Mouse (Mus musculus) right cerebral cortex, postnatal 25 days (tissue): Measurements from ENCODE around the gene Rrp8.
"Not testable (repeated sequence)": the region's sequence is repeated elsewhere in the genome, so short reads cannot be mapped to it uniquely, and the experiment has no call there.

ENCODE experiments used
- DNase-seq: peaks from one replicate; pipeline ENCODE4 v3.0.0; 2022

The Rrp8 gene

GRCm38 (mm10) chr7:105743926-105744590, 6.9 kb upstream of the Rrp8 start, which contains the start of gene Taf10:
Taf10 (minus strand) TSS chr7:105744361.
- DNase-seq, result peak; percentile 90

- not testable (repeated sequence) for DNase-seq
Observed at GRCm38 (mm10) chr7:105743246-105743925, 6.2 kb upstream of the Rrp8 start.

GRCm38 (mm10) chr7:105742539-105743215, 5.5 kb upstream of the Rrp8 start:
- DNase-seq, result not testable (repeated sequence)

GRCm38 (mm10) chr7:105741978-105742377, 4.8 kb upstream of the Rrp8 start:
- DNase-seq, result no peak

- DNase-seq, result no peak
Observed at GRCm38 (mm10) chr7:105740851-105741250, 3.7 kb upstream of the Rrp8 start.

GRCm38 (mm10) chr7:105740089-105740795, 3.1 kb upstream of the Rrp8 start:
- DNase-seq, result no peak

GRCm38 (mm10) chr7:105738948-105739347, 1.8 kb upstream of the Rrp8 start:
- no peak for DNase-seq

- DNase-seq, result no peak
Observed at GRCm38 (mm10) chr7:105738286-105738685, 1.1 kb upstream of the Rrp8 start.

- no peak for DNase-seq
Observed at GRCm38 (mm10) chr7:105737648-105738047, 463 bp upstream of the Rrp8 start.

- DNase-seq, result peak; percentile 91
Observed at GRCm38 (mm10) chr7:105736264-105736901, 802 bp downstream of the Rrp8 start, which contains the start of gene Ilk. Ilk (plus strand) TSS chr7:105736592.

GRCm38 (mm10) chr7:105735464-105735863, 1.7 kb downstream of the Rrp8 start:
- DNase-seq, result not testable (repeated sequence)

- no peak for DNase-seq
Observed at GRCm38 (mm10) chr7:105734826-105735225, 2.4 kb downstream of the Rrp8 start.

- no peak for DNase-seq
Observed at GRCm38 (mm10) chr7:105733836-105734235, 3.3 kb downstream of the Rrp8 start.

GRCm38 (mm10) chr7:105728701-105729428, 8.3 kb downstream of the Rrp8 start:
- DNase-seq, result no peak

GRCm38 (mm10) chr7:105726980-105727325, 10.2 kb downstream of the Rrp8 start:
- DNase-seq, result no peak

- peak; percentile 40 for DNase-seq
Observed at GRCm38 (mm10) chr7:105726144-105726979, 10.8 kb downstream of the Rrp8 start.

- no peak for DNase-seq
Observed at GRCm38 (mm10) chr7:105721916-105722315, 15.3 kb downstream of the Rrp8 start.

GRCm38 (mm10) chr7:105715366-105715765, 21.8 kb downstream of the Rrp8 start:
- DNase-seq, result no peak

GRCm38 (mm10) chr7:105708733-105709132, 28.5 kb downstream of the Rrp8 start:
- no peak for DNase-seq

GRCm38 (mm10) chr7:105703816-105704215, 33.4 kb downstream of the Rrp8 start:
- no peak for DNase-seq

GRCm38 (mm10) chr7:105703184-105703583, 34.0 kb downstream of the Rrp8 start:
- no peak for DNase-seq
